Mouse (Mus musculus) cerebellum, adult 9-10 months (tissue): ENCODE measurements at regions not wholly inside any gene's neighbourhood (a gene's known extent, or its start where the extent isn't known, plus 50 kb on each side); places are given as distances from the start of the nearest gene placed in this dataset.

Source experiments
- DNase-seq: peaks from one replicate; pipeline ENCODE4 v3.0.0; 2022

DNA sequence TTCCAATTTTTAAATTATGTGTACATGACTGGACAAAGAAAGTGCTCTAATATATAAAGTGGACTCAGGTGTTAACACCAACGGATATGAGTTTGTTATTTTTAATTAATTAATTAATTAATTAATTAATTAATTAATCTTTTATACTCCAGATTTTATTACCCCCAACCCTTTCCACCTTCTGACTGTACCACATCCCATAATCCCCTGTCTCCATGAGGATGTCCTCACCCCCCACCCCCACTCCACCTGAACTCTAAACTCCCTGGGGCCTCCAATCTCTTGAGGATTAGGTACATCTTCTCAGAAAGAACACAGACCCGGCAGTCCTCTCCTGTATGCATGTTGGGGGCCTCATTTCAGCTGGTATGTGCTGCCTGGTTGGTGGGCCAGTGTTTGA lies 182.8 kb downstream of the Rassf9 start:
- DNase-seq = no peak

DNA sequence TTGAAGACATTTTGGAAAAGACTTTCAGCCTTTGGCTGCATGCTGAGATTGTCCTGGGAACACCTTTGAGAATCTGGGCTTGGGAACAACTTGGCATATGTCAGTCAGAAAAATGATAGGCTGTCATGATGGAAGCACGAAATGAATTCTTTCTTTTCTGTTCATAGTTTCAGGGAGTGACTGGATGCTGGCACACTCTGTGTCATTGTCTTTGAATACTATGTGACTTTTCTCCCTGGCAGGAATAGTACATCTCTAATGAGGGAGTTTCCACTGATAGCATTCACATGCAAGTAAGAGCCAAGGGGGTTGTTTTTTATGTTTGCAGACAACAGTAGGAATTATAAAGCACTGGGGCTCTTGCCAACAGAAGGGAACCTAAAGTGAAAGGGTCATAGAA lies 177.9 kb downstream of the Rassf9 start:
- no peak for DNase-seq

DNA sequence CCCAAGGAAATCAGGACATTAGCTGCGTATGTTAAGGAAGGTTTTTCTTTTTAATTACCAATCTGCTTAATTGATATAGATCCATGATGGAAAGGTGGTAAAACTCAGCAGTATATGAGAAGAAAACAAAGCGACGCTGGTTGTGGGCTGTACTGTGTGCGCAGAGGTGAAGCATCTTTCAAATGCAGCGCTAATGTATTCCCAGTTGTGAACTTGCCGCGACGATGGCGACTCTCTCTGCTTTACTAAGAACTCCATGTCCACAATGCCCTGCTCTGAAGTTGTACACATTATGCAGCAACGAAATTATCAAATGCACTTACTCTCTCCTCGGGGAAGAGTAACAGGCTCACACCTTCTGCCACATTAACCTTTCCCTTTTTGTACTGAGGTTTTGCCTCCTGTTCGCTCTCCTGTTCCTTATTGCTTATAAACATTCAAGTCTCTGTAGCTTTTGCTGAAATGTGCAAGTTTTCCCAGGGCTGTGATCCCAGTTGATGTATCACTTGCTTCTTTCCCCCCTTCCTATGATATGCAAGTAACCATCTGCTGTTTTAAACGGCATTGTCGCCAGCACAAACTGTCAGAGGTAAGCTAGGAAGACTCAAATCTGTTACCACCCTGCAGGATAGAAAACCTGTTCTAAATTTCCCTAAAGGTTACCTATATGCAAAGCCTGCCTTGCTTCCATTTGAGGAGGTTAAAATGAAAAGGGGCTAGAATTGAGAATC lies 174.8 kb downstream of the Rassf9 start:
- no peak for DNase-seq

DNA sequence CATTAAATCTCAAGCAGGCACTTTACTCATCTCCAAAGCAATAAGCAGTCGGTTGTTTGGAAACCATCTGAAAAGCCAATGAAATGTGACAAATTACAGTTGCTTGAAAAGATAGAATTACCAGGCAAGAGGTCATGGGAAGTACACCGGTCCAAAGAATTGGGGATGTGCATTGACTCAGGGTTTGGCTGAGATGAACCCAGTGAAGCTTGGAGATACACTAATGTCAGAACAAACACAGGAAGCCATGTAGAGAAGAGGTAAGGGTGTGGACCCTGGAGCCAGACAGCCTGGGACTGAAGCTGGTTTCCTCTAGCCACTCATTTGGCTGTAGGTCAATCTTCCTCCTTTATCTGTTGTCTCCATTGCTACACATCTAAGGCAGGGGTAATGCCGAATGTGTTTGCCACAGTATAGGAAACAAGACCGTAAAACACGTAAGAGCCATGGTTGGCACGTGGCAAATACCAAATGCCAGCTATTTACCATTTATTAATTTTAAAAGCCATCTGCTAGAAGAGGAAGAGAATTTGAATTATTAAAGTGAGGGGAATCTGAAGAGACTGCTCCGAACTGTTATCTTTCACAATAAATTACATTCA lies 173.9 kb downstream of the Rassf9 start:
- no peak for DNase-seq

DNA sequence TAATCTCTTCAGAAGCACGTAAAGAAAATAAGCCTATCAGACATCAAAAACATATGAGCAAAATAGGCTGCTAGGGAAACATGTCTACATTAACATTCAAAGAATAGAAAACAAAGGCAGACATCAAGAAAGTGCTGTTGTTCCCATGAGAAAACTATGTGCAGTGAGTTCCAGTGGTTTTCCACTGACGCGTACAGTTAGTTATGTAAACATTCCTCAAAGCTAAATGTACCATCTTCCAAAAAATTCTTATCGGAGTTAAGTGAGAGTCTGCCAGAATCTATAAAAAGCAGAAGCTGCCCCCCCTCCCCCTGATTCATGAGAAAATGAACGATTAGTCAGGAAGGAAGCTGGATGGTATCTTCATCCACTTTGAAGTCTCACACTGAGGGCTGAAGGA lies 155.3 kb downstream of the Rassf9 start:
- no peak for DNase-seq

DNA sequence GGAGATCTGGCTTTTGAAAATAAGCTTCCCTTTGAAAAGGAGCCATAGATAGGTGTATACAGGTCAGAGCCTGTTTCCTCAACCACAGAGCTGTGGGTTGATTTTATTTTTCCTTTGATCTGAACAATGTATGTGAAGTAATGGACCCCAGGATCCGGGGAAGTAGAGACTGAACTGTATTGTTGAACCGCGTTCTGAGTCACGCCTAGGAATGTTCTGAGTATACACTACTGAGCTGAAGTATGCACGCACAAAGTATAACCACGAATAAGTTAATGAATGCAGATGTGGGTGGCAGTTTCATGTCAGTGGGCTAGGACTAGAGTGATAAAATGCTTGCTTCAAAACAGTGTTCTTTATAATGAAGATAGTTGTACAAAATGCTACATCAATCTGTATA lies 147.7 kb downstream of the Rassf9 start:
- DNase-seq = no peak

DNA sequence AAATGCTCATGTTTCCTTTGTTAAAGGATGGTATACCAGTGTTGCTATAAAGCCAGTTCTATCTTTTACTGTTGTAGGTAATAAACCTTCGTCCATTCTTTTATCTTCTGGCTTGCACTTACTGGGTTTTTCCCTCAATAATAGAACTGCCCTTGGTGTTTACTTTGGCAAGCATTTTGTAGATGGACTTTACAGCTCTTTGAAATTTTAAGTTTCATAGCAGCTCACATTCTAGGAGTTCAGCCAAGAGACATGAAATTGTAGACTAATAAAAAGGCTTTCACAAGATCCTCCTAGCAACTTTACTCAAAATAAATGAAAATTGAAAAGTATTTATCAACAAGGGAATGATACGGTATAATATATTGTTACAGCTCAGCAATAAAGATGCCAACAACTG lies 124.5 kb downstream of the Rassf9 start:
- DNase-seq = no peak

DNA sequence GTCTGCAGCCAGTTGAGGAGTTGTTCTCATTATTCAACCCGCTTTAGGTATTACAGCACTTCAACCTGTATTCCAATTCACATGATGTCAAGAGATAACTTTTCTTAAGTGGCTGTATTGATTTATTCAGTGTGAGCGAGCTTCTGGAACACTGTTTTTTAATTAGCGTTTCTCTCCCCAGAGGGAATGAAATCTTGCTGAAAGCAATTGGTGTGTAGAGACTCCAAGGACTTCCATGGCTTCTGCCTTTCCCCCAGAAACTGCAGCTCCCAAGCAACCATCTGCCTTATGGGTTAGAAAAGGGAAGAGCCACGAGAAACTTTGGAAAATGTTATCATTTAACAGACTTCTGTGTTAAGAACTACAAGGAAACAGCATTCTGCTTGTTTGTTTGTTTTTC lies 121.4 kb downstream of the Rassf9 start:
- no peak for DNase-seq

DNA sequence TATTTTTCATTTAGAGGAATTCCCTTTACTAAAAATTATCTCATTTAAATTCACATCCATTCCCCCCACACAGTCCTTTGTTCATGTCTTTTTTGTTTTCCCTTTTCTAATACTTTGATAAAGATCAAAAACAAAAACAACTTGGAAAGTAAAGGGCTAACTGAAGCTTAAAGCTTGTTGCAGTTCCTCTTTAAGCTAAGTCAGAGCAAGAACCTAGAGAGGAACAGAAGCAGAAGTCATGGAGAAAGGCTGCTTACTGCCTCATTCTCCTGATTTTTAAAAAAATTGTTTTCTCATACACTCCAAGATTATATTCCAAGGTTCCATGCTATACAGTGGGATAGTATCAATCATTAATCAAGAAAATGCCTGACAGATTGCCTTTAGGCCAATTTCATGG lies 116.6 kb downstream of the Rassf9 start:
- no peak for DNase-seq

DNA sequence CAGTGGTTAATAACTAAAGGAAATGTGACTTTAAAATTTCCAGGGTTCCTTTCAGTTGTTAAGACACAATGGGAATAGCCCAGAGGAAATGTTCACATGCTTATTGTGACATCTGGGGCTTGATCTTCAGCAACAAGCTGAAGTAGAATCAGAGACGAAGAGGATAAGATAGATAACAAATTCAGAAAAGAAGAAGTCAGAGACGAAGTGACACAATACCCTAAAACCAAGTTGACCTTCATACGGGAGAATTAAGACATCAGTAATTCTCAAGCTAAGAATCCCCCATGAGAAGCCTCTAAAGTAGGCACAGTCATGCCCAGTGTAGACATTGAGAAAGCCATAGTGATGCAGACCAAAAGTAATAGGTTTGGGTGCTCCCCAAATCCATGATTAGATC lies 111.9 kb downstream of the Rassf9 start:
- no peak for DNase-seq

DNA sequence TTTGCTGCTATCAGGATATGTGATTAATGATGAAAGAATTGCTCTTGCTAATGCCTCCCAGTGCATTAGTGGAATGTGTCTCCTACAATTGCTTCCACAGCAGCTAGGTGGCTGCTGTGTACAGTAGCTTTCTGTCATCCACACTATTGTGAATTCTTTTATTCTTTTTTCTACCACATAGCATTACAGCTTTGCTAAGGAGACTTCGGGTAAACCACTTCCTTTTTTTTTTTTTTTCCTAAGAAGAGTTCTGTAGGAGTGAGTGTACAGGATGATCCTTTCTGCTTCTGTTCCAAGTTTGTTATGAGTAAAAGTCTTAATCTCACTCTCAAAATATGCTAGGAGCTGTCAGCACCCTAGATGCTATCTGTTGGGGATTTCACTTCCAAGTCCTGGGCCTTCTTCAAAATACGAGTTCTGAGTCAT lies 110.6 kb downstream of the Rassf9 start:
- no peak for DNase-seq

DNA sequence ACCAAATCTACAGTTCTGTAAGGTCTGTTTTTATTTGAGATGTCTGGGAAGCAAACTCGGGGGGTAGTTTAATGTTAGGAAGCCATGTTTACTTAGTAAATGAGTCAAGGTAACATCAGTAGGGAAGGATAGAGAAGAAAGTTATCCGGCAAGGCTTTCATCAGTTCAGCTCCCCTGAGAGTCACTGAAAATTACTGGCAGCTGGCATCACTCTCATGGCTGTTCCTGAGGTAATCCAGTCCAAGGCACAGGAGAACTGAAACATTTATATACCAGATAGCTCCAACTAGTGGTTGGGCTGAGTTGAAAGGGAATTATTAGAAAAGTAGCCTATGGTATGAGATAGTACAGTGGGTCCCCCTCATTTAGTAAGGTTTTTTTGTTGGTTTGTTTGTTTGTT lies 106.7 kb downstream of the Rassf9 start:
- no peak for DNase-seq

DNA sequence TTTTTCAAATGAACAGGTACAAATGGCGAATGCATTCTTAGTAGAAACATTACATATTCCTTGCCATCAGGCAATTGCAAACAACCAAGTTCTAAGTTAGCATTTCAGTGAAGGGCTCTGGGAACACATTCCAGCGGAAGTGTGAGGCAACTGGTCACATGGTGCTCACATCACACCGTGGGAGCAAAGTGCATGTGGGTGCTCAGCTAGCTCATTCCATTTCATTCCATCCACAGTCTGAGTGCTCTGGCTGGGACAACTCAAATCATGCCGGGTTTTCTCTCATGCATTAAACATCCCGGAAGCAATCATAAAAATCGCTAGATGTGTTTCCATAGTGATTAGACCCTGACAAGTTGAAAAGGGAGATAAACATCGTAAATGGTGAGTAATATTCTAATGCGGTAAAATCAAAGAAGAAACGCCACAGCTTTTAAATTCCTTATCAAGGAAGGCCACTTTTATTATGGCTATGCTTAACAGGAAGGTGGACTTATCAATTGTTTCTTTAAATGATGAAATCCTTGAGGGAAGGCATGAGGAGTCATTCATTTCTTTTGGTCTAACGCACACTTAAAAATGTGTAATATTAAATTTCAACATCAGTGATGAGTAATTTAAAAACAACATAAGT lies 104.1 kb downstream of the Rassf9 start:
- DNase-seq = no peak
